Comparison of ENCODE assay signal across 31 mouse cellular contexts in genomic region chr9:61826415-61826814, GRCm38 (mm10).
DNase-seq lines count a peak whose midpoint lies in the region; ATAC-seq lines count a peak whose summit lies in the region.
"Had no signal": no experiment of that assay in that cellular context is flagged by ENCODE, and none has a peak within 500 bp of the region (broad histone marks: within the 10 kb centered on the region; RNA-seq: fewer than 3 reads in every experiment).

No protein-coding gene starts in this region.

- H3K36me3 ChIP-seq in forebrain, embryonic 10.5 days (replicated peaks): no peaks in the 10 kb centered on the region
- no peaks in the 10 kb centered on the region for H3K36me3 ChIP-seq in forebrain, embryonic 11.5 days (ENCODE audit: control insufficient read depth, insufficient read depth, low read length)
- no peaks in the 10 kb centered on the region for H3K36me3 ChIP-seq in midbrain, embryonic 15.5 days (replicated peaks)
- H3K36me3 ChIP-seq: embryonic facial prominence, embryonic 15.5 days; forebrain, embryonic 15.5 days; heart, embryonic 13.5 days; hindbrain, embryonic 12.5 days; midbrain, embryonic 10.5 days had no signal

- no peak overlapping the region for H3K4me3 ChIP-seq in forebrain, embryonic 10.5 days
- H3K4me3 ChIP-seq in forebrain, embryonic 11.5 days (ENCODE audit: low read depth, low read length): no peak overlapping the region
- no peak overlapping the region for H3K4me3 ChIP-seq in midbrain, embryonic 15.5 days
- H3K4me3 ChIP-seq: embryonic facial prominence, embryonic 15.5 days; forebrain, embryonic 15.5 days; heart, embryonic 13.5 days; hindbrain, embryonic 12.5 days; midbrain, embryonic 10.5 days had no signal

- no peaks in the 10 kb centered on the region for H3K9me3 ChIP-seq in forebrain, embryonic 10.5 days
- no peaks in the 10 kb centered on the region; the same call in 1 of the 2 replicates for H3K9me3 ChIP-seq in forebrain, embryonic 11.5 days (ENCODE audit: control insufficient read depth, low read length)
- no peaks in the 10 kb centered on the region for H3K9me3 ChIP-seq in midbrain, embryonic 15.5 days
- H3K9me3 ChIP-seq: embryonic facial prominence, embryonic 15.5 days; forebrain, embryonic 15.5 days; heart, embryonic 13.5 days; hindbrain, embryonic 12.5 days; midbrain, embryonic 10.5 days had no signal

- peaks cover 6% of the 10 kb centered on the region; the same call in 1 of the 2 replicates for H3K27me3 ChIP-seq in forebrain, embryonic 10.5 days (ENCODE audit: poor library complexity, severe bottlenecking)
- no peaks in the 10 kb centered on the region for H3K27me3 ChIP-seq in forebrain, embryonic 11.5 days (ENCODE audit: control insufficient read depth, insufficient read depth, low read length)
- H3K27me3 ChIP-seq in midbrain, embryonic 15.5 days (replicated peaks): no peaks in the 10 kb centered on the region
- H3K27me3 ChIP-seq: forebrain, embryonic 15.5 days; hindbrain, embryonic 12.5 days had no signal

- no peak for ATAC-seq in forebrain, embryonic 11.5 days (replicated peaks; ENCODE audit: low FRiP score)
- ATAC-seq in granulocyte monocyte progenitor cell, adult 5-6 weeks (replicated peaks; ENCODE audit: poor library complexity, severe bottlenecking): peak; percentile 93
- ATAC-seq in midbrain, embryonic 15.5 days (replicated peaks): no peak
- ATAC-seq: activated CD4-positive, CD25-positive, alpha-beta regulatory T cell, adult 4 months; forebrain, embryonic 15.5 days; hindbrain, postnatal 0 days; midbrain, embryonic 16.5 days had no signal

- DNase-seq in forebrain, embryonic 10.5 days (ENCODE audit: extremely low spot score, low spot score): no peak
- no peak for DNase-seq in forebrain, embryonic 11.5 days (ENCODE audit: low spot score)
- DNase-seq in CD4-positive helper T cell, adult 2 months (ENCODE audit: low read depth, low spot score): peak; percentile 16
- DNase-seq in yolk sac, embryonic 10.5 days (ENCODE audit: low spot score): peak; percentile 16
- DNase-seq in adrenal gland, adult (ENCODE audit: inconsistent age in 2 of 2, low spot score in 1 of 2): no peak
- DNase-seq: adrenal gland, adult 8-10 months; cerebellum, adult 11 months; cerebellum, adult 9-10 months; heart, postnatal 14 days; kidney, adult 8-10 months; layer of hippocampus, postnatal 36 days; left cerebral cortex, postnatal 4 days; lung, adult 2 months; lung, postnatal 10 days; right cerebral cortex, adult 18-20 months; right cerebral cortex, postnatal 4 days; thymus, adult 2 months had no signal

- H3K27ac ChIP-seq in forebrain, embryonic 10.5 days: 0 out of 2 replicates have a peak overlapping the region, but pooled peaks have one; percentile 1
- H3K27ac ChIP-seq in forebrain, embryonic 11.5 days (ENCODE audit: low read depth, low read length): no peak overlapping the region
- H3K27ac ChIP-seq in midbrain, embryonic 15.5 days: no peak overlapping the region
- H3K27ac ChIP-seq: embryonic facial prominence, embryonic 15.5 days; forebrain, embryonic 15.5 days; heart, embryonic 13.5 days; hindbrain, embryonic 12.5 days; hindbrain, postnatal 0 days; kidney, postnatal 0 days; liver, embryonic 14.5 days; macrophage; midbrain, embryonic 10.5 days; stomach, postnatal 0 days had no signal

- H3K9ac ChIP-seq in forebrain, embryonic 11.5 days (ENCODE audit: low read length): no peak overlapping the region
- no peak overlapping the region for H3K9ac ChIP-seq in midbrain, embryonic 15.5 days
- H3K9ac ChIP-seq: embryonic facial prominence, embryonic 15.5 days; forebrain, embryonic 15.5 days; heart, embryonic 13.5 days; hindbrain, embryonic 12.5 days; liver, embryonic 14.5 days had no signal

- H3K4me2 ChIP-seq in forebrain, embryonic 11.5 days (ENCODE audit: low read depth, low read length, severe bottlenecking): no peak overlapping the region
- H3K4me2 ChIP-seq in midbrain, embryonic 15.5 days: no peak overlapping the region
- H3K4me2 ChIP-seq: embryonic facial prominence, embryonic 15.5 days; forebrain, embryonic 15.5 days; heart, embryonic 13.5 days; hindbrain, embryonic 12.5 days had no signal

- peaks cover 8% of the 10 kb centered on the region; the same call in 1 of the 2 replicates for H3K4me1 ChIP-seq in forebrain, embryonic 10.5 days
- no peaks in the 10 kb centered on the region for H3K4me1 ChIP-seq in forebrain, embryonic 11.5 days (replicated peaks; ENCODE audit: control insufficient read depth, insufficient read depth, low read length)
- H3K4me1 ChIP-seq in midbrain, embryonic 15.5 days: no peaks in the 10 kb centered on the region
- H3K4me1 ChIP-seq: heart, embryonic 13.5 days; hindbrain, embryonic 12.5 days; midbrain, embryonic 10.5 days had no signal

- 88% methylated on average over 3 of the region's 3 CpGs for WGBS in forebrain, embryonic 10.5 days
- WGBS in forebrain, embryonic 11.5 days: 83% methylated on average over 3 of the region's 3 CpGs
- 68% methylated on average over 3 of the region's 3 CpGs for WGBS in midbrain, embryonic 15.5 days

Comparison
In these comparisons a context has a peak if more than half of its experiments do, and no peak if none do; other contexts are left out.
1. DNase-seq: peak in CD4-positive helper T cell, adult 2 months (single experiment) and yolk sac, embryonic 10.5 days (single experiment); none in forebrain, embryonic 10.5 days (single experiment), forebrain, embryonic 11.5 days (single experiment) and adrenal gland, adult (0 of 2).